Mouse (Mus musculus): Measurements from ENCODE around the gene Slc10a7.
"Not testable (repeated sequence)": the region's sequence is repeated elsewhere in the genome, so short reads cannot be mapped to it uniquely, and the experiment has no call there.

The Slc10a7 gene

GRCm38 (mm10) chr8:78545153-78545817 is 36.1 kb downstream of the Slc10a7 start:
- DNase-seq (ENCODE audit: low read depth, low spot score), result not testable (repeated sequence)

- no peak for DNase-seq (ENCODE audit: low read depth, low spot score)
Observed at GRCm38 (mm10) chr8:78549971-78550751, 41.0 kb downstream of the Slc10a7 start.

DNA sequence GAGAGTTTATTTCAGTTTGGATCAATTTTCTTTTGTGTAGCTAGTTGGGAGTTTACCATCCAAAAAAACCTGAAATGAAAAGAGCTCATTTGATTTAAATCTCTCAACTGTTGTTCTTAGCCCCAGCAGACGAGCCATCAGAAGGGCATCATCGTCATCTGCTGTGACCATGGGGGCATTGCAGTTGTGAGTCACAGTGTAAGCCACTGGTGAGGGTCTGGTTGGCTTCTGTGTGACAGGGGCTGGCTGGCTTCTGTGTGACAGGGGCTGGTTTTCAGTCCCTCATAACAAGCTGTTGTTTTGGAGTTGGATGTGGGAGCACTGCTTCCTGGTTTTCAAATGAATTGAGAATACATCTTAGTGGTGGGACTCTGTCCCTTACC is 41.6 kb downstream of the Slc10a7 start:
- DNase-seq (ENCODE audit: low read depth, low spot score), result no peak

GRCm38 (mm10) chr8:78555817-78556216 is 46.7 kb downstream of the Slc10a7 start:
- DNase-seq (ENCODE audit: low read depth, low spot score), result no peak

GRCm38 (mm10) chr8:78556773-78557434 is 47.8 kb downstream of the Slc10a7 start:
- DNase-seq (ENCODE audit: low read depth, low spot score), result no peak

DNA sequence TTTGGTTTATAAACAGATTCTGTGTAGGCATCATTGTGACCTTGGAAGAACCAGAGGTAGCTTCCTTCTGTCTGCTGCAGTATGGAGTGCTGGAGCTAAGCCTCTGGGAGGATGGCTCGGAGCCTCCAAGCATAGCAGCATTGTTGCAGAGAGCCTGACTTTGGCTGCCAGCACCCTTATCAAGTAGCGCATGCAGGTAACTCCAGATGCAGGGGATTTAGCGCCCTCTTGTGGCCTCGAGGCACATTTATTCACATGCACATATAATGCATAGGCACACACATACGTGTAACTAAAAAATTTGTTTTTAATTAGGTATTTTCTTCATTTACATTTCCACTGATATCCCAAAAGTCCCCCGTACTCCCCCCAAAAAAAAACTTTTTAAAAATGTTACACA is 52.5 kb downstream of the Slc10a7 start:
- no peak for DNase-seq (ENCODE audit: low read depth, low spot score)

DNA sequence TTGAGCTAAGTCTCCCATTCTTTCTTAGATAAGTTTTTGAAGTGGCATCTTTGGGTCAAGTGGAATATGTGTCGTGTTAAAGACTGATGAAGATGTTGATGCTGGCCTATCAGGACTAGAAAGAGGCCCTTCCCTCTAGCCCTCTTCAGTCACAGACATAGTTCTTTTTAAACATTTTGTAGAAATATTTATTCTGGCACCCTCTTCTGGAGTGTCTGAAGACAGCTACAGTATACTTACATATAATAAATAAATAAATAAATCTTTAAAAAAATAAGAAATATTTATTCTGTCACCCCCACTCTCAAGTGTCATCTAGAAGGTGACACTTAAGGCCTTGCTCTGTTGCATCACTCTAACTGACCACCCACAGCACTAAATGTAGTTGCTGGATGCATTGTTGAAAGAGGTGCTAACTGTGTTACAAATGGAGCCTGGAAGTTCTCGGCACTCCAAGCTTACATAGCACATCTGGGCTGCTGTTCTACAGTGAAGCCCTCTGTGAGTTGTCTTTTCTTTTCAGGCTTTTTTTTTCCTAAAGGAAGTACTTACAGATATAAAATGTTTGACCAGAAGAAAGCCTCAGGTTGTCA is 54.4 kb downstream of the Slc10a7 start:
- DNase-seq (ENCODE audit: low read depth, low spot score), result no peak

DNA sequence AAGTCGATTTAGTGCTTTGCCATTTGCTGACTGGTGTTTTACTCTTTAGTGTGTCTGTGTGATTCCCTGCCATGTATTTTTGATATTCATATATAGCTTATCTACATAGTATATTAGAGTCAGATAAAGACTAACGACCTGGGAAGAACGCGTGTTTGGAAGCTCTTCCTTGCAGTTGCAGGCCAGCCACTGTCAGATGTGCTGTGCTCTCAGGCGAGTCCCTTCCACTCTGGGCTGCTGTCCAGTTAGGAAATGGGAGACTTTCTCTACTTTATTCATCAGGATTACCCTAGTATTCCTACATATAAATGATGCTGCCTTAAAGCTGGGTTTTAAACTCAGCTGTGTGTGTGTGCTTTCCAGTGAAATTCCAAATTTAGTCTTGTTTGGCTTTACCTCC is 55.1 kb downstream of the Slc10a7 start:
- DNase-seq (ENCODE audit: low read depth, low spot score), result no peak

DNA sequence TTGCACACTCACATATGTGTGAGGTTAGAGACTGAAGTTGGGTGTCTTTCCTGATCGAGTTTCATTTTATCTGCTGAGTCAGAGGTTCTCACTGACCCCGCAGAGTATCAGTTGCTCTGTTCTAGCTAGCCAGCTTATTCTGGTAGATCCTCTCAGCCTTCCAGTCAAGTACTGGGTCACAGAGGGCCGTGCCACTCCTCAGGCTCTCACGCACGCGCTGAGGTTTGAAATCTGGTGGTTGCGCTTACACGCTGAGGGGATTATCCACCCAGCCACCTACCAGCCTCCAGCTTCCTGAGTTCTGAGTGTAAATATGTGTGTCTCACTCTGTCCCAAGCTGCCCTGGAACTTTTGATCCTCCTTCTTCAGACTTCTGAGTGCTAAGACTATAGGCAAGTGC is 59.0 kb downstream of the Slc10a7 start:
- no peak for DNase-seq (ENCODE audit: low read depth, low spot score)

DNA sequence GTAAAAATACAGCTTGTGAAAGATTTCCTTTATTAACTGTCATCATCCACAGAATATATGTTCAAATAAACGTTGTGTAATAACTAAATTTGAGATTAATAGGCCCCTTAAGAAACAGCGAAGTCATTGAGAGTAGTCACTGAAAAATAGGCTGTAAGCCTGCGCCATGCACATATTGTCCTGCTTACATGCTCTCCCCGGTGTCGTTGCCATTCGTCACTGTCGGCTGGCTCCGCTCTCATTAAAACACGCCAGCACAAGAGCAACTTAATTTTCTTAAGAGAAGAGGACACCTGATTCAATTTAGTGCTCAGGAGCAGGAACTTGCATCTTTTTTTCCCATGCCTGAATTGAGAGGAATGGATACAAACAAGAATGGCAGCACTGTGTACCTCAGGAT is 62.4 kb downstream of the Slc10a7 start:
- no peak for DNase-seq (ENCODE audit: low read depth, low spot score)

- DNase-seq (ENCODE audit: low read depth, low spot score), result no peak
Observed at GRCm38 (mm10) chr8:78574207-78574606, 65.1 kb downstream of the Slc10a7 start.

GRCm38 (mm10) chr8:78577569-78577968 is 68.4 kb downstream of the Slc10a7 start:
- DNase-seq (ENCODE audit: low read depth, low spot score), result no peak

- DNase-seq (ENCODE audit: low read depth, low spot score), result no peak
Observed at GRCm38 (mm10) chr8:78578036-78578435, 68.9 kb downstream of the Slc10a7 start.

DNA sequence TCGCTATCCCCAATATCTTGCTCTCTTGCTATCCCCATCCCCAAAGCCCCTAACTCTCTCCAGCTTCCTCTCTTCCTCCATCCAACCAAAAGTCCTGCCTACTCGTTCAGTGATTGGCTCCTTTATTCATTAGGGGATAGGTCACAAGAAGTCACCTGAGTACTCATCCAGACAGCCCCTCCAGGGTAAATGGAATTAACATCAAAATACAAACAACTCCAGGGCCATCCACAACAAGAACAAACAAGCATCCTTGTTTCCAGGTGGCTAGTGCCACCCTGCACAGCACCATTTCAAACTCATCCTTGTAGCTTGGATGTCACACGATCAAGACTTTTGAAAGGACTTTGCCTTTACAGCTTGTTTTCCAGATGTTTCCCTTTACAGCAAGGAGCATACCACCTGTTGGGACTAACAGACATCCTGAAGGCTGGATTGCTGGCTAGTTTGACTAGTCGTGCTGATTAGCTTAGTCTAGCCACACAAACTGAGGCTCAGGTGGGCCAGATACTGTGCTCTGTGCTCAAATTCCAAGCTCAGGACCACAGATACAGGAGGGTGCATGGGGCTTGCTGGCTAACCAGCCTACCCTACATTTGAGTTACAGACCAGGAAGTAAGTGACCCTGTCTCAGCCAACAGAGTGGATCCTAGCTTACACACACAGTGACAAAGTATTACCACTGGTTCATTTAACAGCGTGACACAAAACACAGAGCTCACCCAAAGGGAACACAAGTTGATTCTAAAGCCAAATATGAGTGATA is 75.0 kb downstream of the Slc10a7 start:
- no peak for DNase-seq (ENCODE audit: low read depth, low spot score)

- no peak for DNase-seq (ENCODE audit: low read depth, low spot score)
Observed at GRCm38 (mm10) chr8:78584863-78585262, 75.7 kb downstream of the Slc10a7 start.

DNA sequence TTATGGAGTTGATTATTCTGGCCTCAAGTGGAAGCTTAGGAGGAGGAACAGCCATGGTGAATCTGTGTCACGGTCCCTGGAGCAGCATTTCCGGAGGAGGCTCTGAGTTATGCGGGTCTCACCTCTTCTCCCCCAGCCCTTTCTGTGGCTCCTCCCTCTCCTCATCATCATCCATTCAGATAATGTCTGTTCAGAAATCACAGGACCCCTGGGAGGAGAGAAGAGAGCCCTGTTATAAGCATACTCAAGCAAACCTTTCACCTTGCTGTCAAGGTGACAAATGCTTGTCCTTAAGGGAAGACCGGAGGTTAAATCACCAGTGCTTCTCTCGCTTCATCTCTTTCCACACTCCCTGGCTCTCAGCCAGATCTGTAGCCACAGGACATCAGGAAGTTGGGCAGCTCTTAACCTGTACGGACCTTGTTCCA is 86.3 kb downstream of the Slc10a7 start:
- no peak for DNase-seq (ENCODE audit: low read depth, low spot score)

- no peak for DNase-seq (ENCODE audit: low read depth, low spot score)
Observed at GRCm38 (mm10) chr8:78598237-78598636, 89.1 kb downstream of the Slc10a7 start.

- DNase-seq (ENCODE audit: low read depth, low spot score), result no peak
Observed at GRCm38 (mm10) chr8:78603084-78603483, 93.9 kb downstream of the Slc10a7 start.

- no peak for DNase-seq (ENCODE audit: low read depth, low spot score)
Observed at GRCm38 (mm10) chr8:78604426-78604825, 95.3 kb downstream of the Slc10a7 start.

DNA sequence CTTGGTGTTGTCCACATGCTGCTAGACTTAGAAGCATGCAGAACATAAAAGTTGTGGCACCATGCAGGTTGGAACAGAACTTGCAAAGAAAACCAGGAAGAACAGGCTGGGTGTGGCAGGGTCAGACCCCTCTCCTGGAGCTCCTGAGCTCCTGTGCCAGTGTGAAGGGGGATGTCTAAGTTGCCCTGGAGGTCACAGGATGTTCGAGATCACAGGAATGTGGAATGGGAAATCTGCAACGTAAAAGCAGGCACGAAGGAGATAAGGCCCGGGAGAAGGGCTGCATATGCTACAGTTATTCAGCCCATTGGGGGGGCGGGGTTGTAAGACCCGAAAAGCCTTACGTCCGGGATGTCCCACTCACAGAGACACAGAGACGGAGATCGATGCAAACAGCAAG is 100.2 kb downstream of the Slc10a7 start:
- DNase-seq (ENCODE audit: low read depth, low spot score), result no peak

- no peak for DNase-seq (ENCODE audit: low read depth, low spot score)
Observed at GRCm38 (mm10) chr8:78611019-78611418, 101.9 kb downstream of the Slc10a7 start.

- DNase-seq (ENCODE audit: low read depth, low spot score), result no peak
Observed at GRCm38 (mm10) chr8:78622362-78622761, 113.2 kb downstream of the Slc10a7 start.
